Mouse (Mus musculus) heart, embryonic 11.5 days (tissue): ENCODE data around the gene Sptbn2. TPM values are rescaled to one million over a fixed set of nuclear protein-coding genes. Genes with fewer than 3 reads are reported as not detected.

Experiments
- ATAC-seq: fragments of 200-750 bp; cut with Nextera tagmentation; replicated peaks from 2 replicates; pipeline ENCODE4 v1.8.0; 2017; ENCODE audit warnings: moderate library complexity; ENCODE audit not compliant: insufficient number of reproducible peaks, low FRiP score, low TSS enrichment
- H3K27ac ChIP-seq: fragments of 300-500 bp; sonication (generic); 2 replicates; pipeline ENCODE4 v1.5.1; 2014; ENCODE audit warnings: mild to moderate bottlenecking, low read depth, low read length
- H3K27me3 ChIP-seq: fragments of 300-500 bp; sonication (generic); 2 replicates; pipeline ENCODE4 v1.6.1; 2014; ENCODE audit warnings: mild to moderate bottlenecking, low read length, mixed read lengths; ENCODE audit not compliant: control insufficient read depth, insufficient read depth
- H3K36me3 ChIP-seq: fragments of 300-500 bp; sonication (generic); 2 replicates; pipeline ENCODE4 v1.6.1; 2014; ENCODE audit warnings: mild to moderate bottlenecking, low read length, moderate library complexity, mixed read lengths; ENCODE audit not compliant: control insufficient read depth, insufficient read depth
- H3K4me1 ChIP-seq: fragments of 300-500 bp; sonication (generic); 2 replicates; pipeline ENCODE4 v1.6.1; 2014; ENCODE audit warnings: low read length; ENCODE audit not compliant: control insufficient read depth, insufficient read depth
- H3K4me2 ChIP-seq: fragments of 300-500 bp; sonication (generic); 2 replicates; pipeline ENCODE4 v1.6.1; 2014; ENCODE audit warnings: mild to moderate bottlenecking, moderate library complexity
- H3K4me3 ChIP-seq: fragments of 300-500 bp; sonication (generic); 2 replicates; pipeline ENCODE4 v1.5.1; 2014; ENCODE audit warnings: low read depth, low read length
- H3K9ac ChIP-seq: fragments of 300-500 bp; sonication (generic); 2 replicates; pipeline ENCODE4 v1.6.1; 2014; ENCODE audit warnings: mild to moderate bottlenecking, low read depth, low read length, moderate library complexity
- H3K9me3 ChIP-seq: fragments of 300-500 bp; sonication (generic); replicated peaks from 2 replicates; pipeline ENCODE4 v1.6.1; 2016; ENCODE audit warnings: low read length; ENCODE audit not compliant: control insufficient read depth
- WGBS: fragments of 180-500 bp; shearing (Covaris S2); extraction: QIAGEN DNeasy Blood & Tissue Kit; methylation state at CpG from one replicate; pipeline ENCODE4 v1.1.7; 2014; ENCODE audit not compliant: insufficient replicate concordance; 5-methylcytosine and 5-hydroxymethylcytosine counted together
- polyA plus RNA-seq: library from polyadenylated mRNA; unstranded; fragments of >200 nt; fragmentation: Nextera tagmentation; extraction: Ambion mirVana; gene quantifications from 2 replicates; pipeline ENCODE4 v1.2.1, GENCODE M21; 2014

Sptbn2 gene
- 0.42 and 0.49 TPM in 2 replicates for polyA plus RNA-seq

DNA sequence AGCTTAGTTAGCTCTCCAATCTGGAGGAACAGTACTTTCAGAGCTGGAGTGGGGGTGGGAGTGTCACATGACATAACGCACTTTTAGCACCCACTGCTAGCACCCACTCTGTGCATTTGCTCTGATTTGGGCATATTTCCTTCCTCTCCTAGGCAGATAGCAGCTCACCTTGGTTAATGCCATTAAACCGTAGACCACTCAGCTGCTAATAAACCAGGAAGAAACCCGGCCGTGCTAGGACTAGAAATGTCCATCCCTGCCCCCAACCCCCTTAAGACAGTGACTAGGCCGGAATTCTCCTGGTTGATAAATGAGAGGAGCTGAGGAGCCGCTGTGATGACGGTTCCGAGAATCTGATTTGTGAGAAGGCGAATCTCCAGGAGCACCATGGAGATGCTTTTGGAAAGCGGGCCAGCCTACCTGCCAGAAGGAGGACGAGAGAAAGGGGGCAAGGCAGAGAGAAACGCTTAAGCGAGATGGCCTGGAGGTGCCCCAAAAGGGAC, at the start of gene Sptbn2:
Gene Sptbn2, plus strand, starts transcription at position 70 of the 503 bp plus-strand sequence.
- peaks cover 3% of the 10 kb centered on the region; the same call in 1 of the 2 replicates for H3K4me1 ChIP-seq
- peak within 1 kb of the TSS; percentile 98 for H3K4me2 ChIP-seq
- peak within 1 kb of the TSS; percentile 63 for H3K4me3 ChIP-seq
- no peak for ATAC-seq
- H3K27ac ChIP-seq = no peak within 1 kb of the TSS
- 9% methylated on average over 13 of the region's 13 CpGs for WGBS
- H3K9ac ChIP-seq = 0 out of 2 replicates have a peak within 1 kb of the TSS, but pooled peaks have one; percentile 56
- H3K36me3 ChIP-seq = no peaks in the 10 kb centered on the region
- no peaks in the 10 kb centered on the region for H3K9me3 ChIP-seq
- H3K27me3 ChIP-seq = peaks cover 63% of the 10 kb centered on the region

DNA sequence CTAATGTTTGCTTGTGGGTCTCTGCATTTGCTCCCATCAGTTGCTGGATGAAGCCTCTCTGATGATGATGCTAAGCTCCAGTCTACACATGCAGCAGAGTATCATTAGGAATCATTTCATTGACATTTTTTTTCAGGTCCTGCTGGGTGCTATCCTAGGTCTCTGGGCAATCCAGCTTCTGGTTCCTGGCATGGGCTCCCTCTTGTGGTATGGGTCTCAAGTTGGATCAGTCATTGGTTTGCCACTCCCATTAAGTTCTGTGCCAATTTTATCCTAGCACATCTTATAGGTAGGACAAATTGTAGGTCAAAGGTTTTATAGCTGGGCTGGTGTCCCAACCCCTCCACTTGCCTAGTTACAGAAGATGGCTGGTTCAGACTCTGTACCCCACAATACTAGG, 44.2 kb upstream of the Sptbn2 start:
- H3K4me2 ChIP-seq = no peak overlapping the region
- no peak overlapping the region for H3K4me3 ChIP-seq
- no peaks in the 10 kb centered on the region for H3K4me1 ChIP-seq
- ATAC-seq = no peak
- H3K36me3 ChIP-seq = no peaks in the 10 kb centered on the region
- H3K27ac ChIP-seq = no peak overlapping the region
- H3K27me3 ChIP-seq = no peaks in the 10 kb centered on the region
- H3K9ac ChIP-seq = no peak overlapping the region
- no peaks in the 10 kb centered on the region for H3K9me3 ChIP-seq

DNA sequence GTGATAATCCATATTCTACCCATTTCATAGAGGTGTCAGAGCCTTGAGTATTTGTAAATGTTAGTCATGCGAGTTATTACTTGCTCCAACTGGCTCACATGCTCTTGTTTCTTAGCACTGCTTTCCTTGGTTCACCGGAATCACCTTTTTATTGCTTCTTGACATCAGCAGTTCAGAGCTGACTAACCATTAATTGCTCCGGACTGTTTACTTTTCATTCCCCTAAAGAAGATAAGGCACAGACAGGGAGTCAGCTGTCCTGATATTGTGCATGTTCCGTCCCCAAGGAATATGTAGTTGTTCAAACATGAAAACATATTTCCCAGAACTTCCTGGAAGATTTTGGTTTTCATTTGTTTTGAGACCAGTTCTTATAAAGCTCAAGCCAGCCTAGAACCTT, 40.2 kb upstream of the Sptbn2 start:
- 63% methylated on average over 4 of the region's 4 CpGs for WGBS
- Histone ChIP-seq H3K27ac (no peak overlapping the region), H3K36me3 (no peaks in the 10 kb centered on the region), H3K9ac (no peak overlapping the region), H3K27me3 (no peaks in the 10 kb centered on the region), H3K4me3 (no peak overlapping the region), H3K4me1 (no peaks in the 10 kb centered on the region), H3K4me2 (no peak overlapping the region), H3K9me3 (no peaks in the 10 kb centered on the region)
- ATAC-seq = no peak

DNA sequence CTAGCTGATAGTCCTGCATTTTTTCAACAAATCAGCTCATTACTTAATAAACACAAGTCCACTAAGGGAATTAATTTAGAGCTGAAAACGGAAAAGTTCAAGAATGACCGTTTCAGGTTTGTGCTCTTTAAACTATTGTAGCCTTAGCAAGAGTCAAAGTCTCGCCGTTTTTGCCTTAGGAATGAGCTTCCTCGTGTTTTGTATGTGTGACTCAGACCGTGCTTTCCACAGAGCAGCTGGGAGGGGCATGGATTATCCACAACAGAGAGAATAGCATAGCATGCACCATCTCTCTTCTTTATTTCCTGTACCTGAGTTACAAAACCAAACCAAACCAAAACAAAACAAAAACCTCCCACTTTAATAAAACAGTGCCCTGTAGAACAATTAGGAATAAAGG, 38.6 kb upstream of the Sptbn2 start:
- Histone ChIP-seq H3K9me3 (no peaks in the 10 kb centered on the region), H3K27me3 (no peaks in the 10 kb centered on the region), H3K4me3 (no peak overlapping the region), H3K4me1 (no peaks in the 10 kb centered on the region), H3K36me3 (no peaks in the 10 kb centered on the region), H3K9ac (no peak overlapping the region), H3K27ac (no peak overlapping the region), H3K4me2 (no peak overlapping the region)
- WGBS = 73% methylated on average over 6 of the region's 6 CpGs
- no peak for ATAC-seq

DNA sequence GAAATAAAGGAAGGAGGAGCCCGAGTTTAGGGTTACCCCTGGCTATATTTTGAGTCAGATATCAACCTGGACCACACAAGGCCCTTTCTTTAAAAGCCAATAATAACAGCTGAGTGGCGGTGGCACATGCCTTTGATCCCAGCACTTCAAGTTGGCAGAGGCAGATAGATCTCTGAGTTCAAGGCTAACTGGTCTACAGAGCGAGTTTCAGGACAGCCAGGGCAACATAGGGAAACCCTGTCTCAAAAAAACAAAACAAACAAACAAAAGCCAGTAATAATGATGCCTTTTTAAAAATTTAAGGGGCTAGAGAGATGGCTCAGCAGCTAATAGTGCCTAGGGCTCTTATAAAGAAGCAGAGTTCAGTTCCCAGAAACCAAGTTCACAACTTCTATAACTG, 16.6 kb upstream of the Sptbn2 start:
- WGBS = 56% methylated on average over 3 of the region's 3 CpGs
- ATAC-seq = no peak
- no peaks in the 10 kb centered on the region; the same call in 1 of the 2 replicates for H3K9me3 ChIP-seq
- H3K4me2 ChIP-seq = no peak overlapping the region
- peaks cover 33% of the 10 kb centered on the region for H3K27me3 ChIP-seq
- no peak overlapping the region for H3K9ac ChIP-seq
- H3K27ac ChIP-seq = no peak overlapping the region
- peaks cover 2% of the 10 kb centered on the region; the same call in 1 of the 2 replicates for H3K4me1 ChIP-seq
- no peaks in the 10 kb centered on the region for H3K36me3 ChIP-seq
- H3K4me3 ChIP-seq = no peak overlapping the region

DNA sequence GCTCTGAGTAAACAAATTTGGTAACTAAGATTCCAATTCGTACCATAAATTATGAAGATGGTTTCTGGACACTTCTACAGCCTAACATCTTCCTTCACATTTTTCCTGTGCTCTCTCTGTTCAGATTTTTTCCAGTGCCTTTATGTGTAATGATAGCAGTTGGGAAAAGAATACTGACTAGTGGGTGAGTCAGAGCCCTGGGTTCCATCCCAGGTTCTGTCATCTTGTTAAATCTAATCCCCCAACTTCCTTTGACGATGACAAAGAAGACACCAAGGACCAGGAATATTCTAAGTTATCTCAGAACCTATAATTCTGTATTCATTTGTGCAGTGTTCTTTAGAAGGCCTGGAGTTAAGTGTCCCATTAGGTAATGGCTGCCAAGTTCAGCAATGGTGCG, 13.8 kb upstream of the Sptbn2 start:
- no peaks in the 10 kb centered on the region for H3K36me3 ChIP-seq
- H3K4me3 ChIP-seq = no peak overlapping the region
- no peak overlapping the region for H3K4me2 ChIP-seq
- 75% methylated on average over 3 of the region's 3 CpGs for WGBS
- H3K27ac ChIP-seq = no peak overlapping the region
- no peak for ATAC-seq
- no peaks in the 10 kb centered on the region; the same call in 1 of the 2 replicates for H3K9me3 ChIP-seq
- peaks cover 50% of the 10 kb centered on the region for H3K27me3 ChIP-seq
- H3K9ac ChIP-seq = no peak overlapping the region
- H3K4me1 ChIP-seq = peaks cover 2% of the 10 kb centered on the region; the same call in 1 of the 2 replicates

DNA sequence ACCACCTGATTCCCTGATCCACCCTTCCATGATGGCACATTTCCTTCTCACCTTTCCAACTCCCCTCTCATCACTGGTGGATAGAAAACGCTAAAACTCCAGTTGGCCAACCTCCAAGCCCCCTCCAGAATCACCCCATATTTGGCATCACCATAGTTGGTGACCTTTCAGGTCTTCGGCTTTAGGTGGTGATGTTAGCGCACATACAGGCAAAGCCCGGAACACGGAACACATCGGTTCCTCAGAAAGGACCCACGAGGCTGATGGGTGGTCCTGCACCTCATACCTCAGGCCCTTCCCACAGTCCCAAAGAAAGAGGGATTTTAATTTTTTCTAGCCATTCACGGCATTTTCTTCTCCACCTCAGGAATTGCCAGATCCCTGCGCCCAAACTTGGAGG, 13.2 kb upstream of the Sptbn2 start:
- Histone ChIP-seq H3K36me3 (no peaks in the 10 kb centered on the region), H3K27me3 (peaks cover 53% of the 10 kb centered on the region), H3K4me3 (peak overlapping the region; percentile 56), H3K4me1 (peaks cover 2% of the 10 kb centered on the region; the same call in 1 of the 2 replicates), H3K9ac (no peak overlapping the region), H3K4me2 (peak overlapping the region; percentile 87), H3K27ac (no peak overlapping the region), H3K9me3 (no peaks in the 10 kb centered on the region; the same call in 1 of the 2 replicates)
- 70% methylated on average over 9 of the region's 9 CpGs for WGBS
- ATAC-seq = no peak

DNA sequence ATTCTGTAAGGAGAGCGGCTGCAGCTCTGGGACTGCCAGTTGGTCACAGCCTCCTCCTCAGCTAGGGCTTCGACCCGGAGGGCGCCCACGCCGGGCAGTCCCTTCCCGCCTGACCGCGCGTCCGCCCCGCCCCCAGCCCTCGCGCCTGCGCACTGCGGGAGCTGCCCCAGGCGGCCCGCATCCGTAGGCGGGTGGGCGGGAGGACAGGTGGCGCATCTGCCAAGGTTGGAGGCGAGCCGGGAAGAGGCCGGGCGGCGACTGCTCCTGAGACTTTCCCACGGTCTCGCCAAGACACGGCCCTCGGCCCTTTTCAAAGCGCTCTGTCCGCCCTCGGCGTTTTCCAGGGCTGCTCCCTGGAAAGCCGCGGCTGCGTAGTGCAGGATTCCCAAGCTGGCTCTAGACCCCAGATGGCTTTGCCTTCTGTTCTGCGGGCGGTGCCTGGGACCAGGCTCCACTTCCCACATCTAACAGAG, 12.7 kb upstream of the Sptbn2 start, which contains the start of gene Gm960:
Gene Gm960, minus strand, starts transcription at position 464 of the 473 bp plus-strand sequence.
- Histone ChIP-seq H3K9ac (peak within 1 kb of the TSS; percentile 65; the same call in 1 of the 2 replicates), H3K36me3 (no peaks in the 10 kb centered on the region), H3K27ac (no peak within 1 kb of the TSS), H3K4me3 (peak within 1 kb of the TSS; percentile 56), H3K4me1 (peaks cover 2% of the 10 kb centered on the region; the same call in 1 of the 2 replicates), H3K27me3 (peaks cover 51% of the 10 kb centered on the region), H3K9me3 (no peaks in the 10 kb centered on the region; the same call in 1 of the 2 replicates), H3K4me2 (peak within 1 kb of the TSS; percentile 87)
- 2% methylated on average over 40 of the region's 40 CpGs for WGBS
- 0 out of 2 replicates have a peak, but pooled peaks have one; percentile 31 for ATAC-seq

DNA sequence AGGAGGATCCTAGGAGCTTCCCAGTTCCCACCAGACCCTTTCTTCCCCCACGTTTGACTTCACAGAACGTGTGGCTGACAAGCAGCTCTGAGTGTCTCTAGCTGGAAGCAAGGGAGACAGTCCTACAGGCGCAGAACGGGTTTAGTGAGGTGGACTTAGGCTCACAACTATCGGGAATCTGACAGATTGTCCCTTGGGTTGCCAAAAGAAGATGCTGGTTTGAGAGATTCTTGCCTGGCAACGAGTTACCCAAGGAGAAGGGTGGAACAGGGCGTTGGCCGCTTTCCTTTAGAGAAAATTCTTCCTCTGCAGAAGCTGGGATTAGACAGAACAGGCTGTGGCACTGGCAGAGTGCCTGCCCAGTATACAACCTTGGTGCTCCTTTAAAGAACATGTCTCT, 12.1 kb upstream of the Sptbn2 start:
- H3K4me3 ChIP-seq = no peak overlapping the region
- H3K4me1 ChIP-seq = peaks cover 2% of the 10 kb centered on the region; the same call in 1 of the 2 replicates
- 31% methylated on average over 8 of the region's 8 CpGs for WGBS
- no peak for ATAC-seq
- H3K4me2 ChIP-seq = peak overlapping the region; percentile 87; the same call in 1 of the 2 replicates
- H3K27ac ChIP-seq = no peak overlapping the region
- H3K36me3 ChIP-seq = no peaks in the 10 kb centered on the region
- peaks cover 49% of the 10 kb centered on the region for H3K27me3 ChIP-seq
- H3K9ac ChIP-seq = no peak overlapping the region
- H3K9me3 ChIP-seq = no peaks in the 10 kb centered on the region; the same call in 1 of the 2 replicates
